Mouse (Mus musculus): ENCODE results near the gene Rhbdf2.

Gene Rhbdf2

DNA sequence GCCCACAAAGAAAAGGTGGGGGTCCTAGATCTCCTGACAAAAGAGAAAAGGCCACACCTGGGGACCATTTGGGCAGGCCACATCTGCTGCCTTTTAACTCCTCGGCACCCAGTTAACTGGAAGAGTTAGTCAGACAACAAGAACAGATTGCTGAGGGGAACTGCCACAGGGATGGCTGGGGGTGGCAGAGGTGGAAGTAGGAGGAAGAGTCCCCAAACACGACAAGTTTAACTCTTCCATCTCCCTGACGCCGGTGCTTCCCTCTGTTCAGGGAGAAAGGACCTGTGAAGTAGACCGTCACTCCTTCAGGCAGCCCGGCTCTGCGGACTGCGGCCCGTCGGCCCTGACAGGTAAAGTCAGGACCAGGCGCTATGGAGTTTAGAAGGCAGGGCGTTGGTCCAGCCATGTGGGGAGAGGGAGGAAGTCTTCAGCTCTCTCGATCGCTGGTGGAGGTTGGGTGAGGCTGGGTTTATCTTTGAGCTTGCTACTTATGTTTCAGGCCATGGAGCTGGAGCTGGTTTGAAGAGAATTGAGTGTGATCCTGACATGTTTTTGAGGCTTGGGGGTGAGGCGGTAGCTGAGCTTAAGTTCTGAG is 32.3 kb upstream of the Rhbdf2 start:
- DNase-seq (ENCODE audit: low read depth) = no peak

DNA sequence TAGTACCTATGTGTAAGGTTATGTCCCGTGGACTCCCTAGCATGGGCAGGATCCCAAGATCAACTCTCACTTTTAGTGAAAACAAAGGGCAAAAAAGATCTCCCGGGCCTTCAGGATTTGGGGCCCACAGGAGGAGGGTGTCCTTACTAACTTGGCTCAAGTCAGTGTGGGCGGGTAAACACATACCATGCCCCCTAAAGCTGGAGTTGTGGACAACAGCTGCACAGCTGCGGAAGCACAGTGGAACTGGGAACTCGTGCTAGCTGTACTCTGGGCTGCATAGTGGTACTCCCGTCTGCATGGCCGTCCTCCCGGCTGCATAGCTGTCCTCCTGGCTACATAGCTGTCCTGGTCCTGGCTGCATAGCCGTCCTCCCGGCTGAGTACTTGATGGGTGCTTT is 31.4 kb upstream of the Rhbdf2 start:
- no peak for DNase-seq (ENCODE audit: low read depth)

DNA sequence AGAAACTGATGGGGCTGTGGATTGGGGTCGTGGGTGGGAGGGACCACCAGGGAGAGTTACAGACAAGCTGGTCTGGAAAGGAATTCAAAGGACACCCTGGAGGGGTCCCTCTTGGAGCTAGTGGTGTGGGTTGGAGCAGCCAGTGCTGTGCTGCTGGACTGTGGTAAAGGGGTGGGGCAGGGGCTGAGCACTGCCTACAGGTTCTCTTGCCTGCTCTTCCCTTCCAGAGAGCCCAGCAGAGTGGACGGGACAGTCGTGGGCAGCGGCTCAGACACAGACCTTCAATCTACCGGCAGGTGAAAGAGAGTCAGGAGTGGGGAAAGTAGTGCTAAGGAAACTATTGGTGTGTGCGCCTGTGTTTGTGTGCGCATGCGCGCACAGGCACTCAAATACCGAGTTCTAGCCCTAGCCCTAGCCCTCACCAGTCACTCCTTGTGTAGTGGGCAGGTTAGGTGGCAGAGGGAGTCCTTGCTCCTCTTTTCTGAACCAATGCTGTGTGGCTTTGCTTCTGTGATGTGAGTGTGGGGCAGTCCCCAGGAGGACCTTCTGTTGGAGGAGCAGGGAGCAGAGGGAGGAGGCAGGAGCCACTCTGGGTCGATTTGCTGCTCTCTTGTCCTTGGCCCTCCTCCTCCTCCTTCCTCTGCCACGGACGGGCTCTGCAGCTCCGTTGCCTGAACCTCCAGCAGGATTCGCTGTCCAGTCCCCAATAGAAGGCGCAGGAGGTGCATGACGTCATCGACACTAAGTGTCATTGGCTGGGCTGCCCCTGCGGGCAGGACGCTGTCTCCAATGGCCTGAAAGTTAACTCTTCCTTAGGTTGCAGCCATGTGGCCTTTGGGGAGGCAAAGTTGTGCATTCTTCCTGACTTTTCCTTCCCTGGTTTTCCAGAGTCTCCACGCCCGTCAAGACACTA is 30.7 kb upstream of the Rhbdf2 start:
- peak; percentile 92 for DNase-seq (ENCODE audit: low read depth)

DNA sequence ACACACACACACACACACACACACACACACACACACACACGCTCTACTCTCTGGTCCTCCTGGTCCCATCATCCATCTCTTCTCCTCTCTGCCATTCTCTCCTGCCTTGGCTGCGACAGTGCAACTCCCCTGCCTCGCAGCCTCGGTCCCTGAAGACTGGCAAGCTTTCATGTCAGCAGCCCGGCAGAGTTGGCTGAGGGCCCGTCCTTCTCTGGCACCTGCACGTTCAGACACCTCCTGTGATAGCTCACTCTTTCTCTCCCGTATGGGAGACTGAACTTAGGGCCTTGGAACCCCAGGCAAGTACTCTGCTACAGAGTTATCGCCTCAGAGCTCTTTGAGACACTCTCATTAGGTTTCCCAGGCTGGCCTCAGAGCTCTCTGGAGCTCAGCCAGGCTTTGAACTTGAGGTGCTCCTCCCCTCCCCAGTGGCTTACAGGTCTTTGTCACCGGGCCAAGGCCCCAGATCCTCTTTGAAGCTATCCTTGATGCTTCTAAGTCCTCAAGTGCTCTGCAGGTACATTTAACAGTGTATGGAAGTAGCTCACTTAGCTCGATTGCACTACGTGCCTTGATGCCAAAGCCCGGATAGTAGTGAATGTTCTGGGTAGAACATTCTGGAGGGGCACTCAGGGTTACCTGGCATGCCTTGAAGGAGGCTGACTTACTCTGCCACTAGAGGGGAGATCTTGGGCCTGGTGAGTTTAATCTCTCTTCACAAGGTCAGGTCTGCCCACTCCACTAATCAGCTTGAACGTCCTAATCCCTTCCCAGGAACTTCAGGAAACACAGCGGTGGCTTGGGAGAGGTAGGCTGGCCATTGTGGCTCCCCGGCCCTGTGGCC is 29.8 kb upstream of the Rhbdf2 start:
- no peak for DNase-seq (ENCODE audit: low read depth)

DNA sequence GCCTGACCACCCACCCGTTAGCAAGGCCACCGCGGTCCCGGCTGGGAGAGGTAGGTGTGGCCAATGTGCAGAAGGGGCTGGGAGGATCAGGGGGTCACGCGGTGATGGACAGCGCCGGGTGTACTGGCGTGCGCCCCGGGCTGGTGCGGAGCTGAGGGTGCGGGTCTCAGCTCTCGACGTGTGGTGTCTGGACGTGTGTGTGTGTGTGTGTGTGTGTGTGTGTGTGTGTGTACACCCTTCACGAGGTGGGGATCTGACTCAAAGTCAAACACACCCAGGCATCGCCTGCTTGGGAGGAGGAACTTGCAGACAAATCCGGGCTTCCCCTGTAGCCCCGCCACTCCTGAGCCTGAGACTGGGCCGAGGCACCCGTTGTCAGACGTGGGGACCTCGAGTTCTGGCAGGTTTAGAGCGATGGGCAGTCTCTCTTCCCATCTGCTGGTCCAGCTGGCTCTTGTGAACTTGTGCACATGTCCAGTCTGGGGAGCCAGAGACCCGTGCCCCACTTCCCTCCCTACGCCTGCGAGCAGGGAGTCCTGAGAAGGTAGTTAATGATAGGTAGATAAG is 27.5 kb upstream of the Rhbdf2 start, which contains the start of gene Cygb:
TSS of gene Cygb (minus strand) at position 59 of the 567 bp plus-strand sequence.
- DNase-seq (ENCODE audit: low read depth) = no peak

DNA sequence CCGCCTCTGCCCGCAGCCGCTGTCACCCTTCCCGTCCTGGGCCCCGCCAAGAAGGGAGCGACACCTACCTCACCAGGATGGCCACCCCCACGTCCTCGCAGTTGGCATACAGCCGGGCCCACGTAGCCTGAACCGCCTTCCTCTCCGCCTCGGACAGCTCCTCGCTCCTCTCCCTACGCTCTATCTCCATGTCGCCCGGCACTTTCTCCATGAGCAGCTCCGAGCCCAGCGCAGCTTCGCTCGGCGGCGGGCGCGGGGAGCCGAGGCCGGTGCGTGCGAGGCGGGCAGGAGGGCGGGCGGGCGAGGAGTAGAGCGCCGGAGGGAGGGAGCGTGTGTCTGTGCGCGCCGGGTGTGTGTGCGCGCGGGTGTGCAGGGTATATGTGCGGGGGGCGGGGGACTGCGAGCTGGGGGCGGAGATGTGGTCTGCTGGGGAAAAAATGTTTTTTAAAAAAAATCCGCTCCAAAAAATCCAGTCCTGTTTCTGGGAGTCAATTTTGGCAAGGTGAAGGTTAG is 26.9 kb upstream of the Rhbdf2 start:
- no peak for DNase-seq (ENCODE audit: low read depth)

DNA sequence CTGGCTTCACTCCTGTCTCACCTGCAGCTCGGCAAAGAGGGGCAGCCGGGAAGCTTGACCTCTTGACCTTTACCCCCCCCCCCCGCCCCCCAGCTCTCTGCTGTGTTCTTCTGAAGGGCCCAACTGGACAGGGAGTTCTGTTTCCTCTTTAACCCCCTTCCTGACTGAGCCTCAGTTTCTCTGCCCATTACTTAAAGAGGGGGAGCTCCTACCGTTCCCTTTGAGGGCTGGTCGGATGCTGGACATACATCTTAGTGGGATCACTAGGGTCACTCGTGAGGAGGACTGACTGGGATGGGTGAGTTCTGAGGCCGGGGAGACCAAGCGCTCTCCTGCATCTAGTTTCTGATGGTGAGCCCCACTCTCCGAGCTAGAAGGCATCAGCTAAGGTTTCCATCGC is 26.4 kb upstream of the Rhbdf2 start, which contains the start of gene Prcd:
TSS of gene Prcd (plus strand) at position 301 of the 400 bp plus-strand sequence.
- no peak for DNase-seq (ENCODE audit: low read depth)

DNA sequence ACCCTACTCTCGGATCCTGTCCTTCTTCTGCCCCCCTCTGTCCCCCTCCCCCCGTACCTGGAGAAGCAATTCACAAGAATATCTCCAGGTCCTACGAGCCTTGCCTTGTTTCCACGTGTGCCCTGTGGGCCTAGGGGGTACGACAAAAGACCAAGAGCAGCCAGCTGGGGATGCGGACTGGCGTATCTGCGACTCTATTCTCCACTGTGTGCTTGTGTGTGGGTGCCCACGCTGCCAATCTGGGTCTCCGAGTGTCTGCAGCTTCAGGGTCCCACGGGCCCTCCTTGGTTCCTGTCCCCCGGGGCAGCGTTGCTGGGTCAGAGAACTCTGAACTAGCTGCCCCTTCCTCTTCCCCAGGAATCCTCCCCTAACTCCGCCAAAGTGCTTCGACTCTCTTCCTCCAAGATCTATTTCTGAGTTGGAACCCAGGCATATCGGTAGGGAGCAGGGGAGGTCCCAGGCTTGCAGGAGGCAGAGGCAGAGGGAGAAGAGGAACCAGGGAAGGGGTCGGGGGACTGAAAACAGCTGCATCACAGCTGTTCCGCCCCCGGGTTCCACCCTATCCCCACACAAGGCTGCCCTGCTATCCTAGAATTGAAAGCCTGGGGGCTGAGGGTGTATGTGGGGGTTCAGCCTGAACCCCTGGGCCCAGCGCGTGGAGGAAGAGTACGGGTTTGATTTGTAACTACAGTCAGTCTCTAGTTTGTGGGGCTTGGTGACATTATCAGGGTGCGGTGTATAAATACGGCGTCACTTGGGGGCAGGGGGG is 25.7 kb upstream of the Rhbdf2 start:
- no peak for DNase-seq (ENCODE audit: low read depth)

DNA sequence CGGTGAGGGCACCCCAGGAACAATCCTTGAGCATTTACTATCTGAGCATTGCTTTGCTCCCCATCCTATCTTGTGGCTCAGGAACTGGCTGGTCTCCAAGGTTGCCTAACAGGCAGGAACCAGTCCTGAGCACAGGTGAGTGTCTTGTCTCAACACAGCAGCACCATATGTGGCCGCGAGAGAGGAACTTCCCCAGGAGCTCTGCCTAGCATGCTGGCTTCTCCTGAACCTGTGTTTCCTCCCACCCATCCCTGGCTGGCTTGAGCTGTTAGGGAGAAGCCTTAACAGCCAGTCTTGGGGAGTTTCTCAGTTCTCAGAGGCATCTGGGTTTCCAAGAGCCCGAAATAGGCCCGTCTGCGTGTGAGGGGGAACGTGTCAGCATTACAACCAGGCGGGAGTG is 24.5 kb upstream of the Rhbdf2 start:
- DNase-seq (ENCODE audit: low read depth) = no peak

DNA sequence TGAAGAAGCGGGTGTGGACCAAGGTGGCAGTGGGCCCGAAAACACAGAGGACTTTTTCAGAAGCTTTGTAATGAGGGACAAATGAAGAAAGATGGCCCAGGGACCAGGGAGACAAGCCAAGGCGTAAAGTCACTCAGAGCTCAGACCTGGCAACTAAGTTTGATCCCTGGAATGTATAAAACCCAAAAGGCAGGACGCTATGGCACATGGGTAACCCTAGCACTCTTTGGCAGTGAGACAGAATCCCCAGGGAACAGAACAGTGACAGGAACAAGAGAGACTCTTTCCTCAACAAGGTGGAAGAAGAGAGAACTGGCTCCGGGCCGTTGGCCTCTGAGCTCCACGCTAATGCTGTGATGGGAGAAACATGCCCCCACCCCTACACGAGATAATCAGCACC is 24.0 kb upstream of the Rhbdf2 start:
- no peak for DNase-seq (ENCODE audit: low read depth)

DNA sequence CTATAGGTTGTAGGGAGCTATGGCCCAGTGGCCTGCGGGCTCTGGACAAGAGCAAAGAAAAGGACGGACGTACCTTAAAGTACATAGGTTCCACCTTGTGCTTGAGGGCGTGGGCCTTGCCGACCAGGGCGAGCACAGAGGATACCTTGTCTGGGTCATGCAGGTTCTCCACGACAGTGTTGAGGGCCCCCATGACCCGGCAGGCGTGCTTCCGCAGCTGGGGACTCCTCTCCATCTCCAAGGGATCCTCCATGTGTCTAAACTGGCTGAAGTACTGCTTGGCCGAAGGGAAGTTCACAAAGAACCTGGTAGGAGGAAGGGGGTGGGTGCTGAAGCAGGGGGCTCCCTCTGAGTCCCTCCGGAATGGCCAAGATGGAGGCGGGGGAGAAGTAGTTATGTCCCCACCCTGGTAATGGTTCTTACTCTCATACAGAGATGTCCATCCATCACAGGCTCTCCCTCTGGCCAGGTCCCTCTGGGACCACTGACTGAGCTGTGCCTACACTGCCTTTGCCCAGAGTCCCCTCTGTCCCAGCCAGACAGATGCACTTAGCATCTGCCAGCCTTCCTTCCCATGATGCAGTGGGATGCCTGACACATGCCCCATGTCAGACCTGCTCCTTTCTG is 23.0 kb upstream of the Rhbdf2 start:
- no peak for DNase-seq (ENCODE audit: low read depth)

DNA sequence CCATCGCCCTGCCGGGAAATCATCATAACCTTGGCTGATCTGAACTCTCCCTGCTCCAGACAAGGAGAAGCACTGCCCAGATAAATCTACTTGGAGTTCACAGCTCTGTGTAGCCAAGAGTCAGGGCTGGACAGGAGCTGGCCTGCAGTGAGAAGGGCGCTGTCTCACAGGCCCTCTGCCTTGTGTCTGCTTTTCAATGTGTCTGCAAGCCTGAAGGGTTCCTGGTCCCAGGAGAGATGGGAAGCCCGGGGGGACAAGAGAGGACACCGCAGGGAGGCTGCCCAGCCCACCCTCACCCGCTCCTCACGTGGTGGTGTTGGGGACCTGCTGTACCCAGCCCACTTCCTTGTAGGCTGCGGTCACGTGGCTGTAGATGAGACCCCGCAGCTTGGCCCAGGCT is 22.2 kb upstream of the Rhbdf2 start:
- no peak for DNase-seq (ENCODE audit: low read depth)

DNA sequence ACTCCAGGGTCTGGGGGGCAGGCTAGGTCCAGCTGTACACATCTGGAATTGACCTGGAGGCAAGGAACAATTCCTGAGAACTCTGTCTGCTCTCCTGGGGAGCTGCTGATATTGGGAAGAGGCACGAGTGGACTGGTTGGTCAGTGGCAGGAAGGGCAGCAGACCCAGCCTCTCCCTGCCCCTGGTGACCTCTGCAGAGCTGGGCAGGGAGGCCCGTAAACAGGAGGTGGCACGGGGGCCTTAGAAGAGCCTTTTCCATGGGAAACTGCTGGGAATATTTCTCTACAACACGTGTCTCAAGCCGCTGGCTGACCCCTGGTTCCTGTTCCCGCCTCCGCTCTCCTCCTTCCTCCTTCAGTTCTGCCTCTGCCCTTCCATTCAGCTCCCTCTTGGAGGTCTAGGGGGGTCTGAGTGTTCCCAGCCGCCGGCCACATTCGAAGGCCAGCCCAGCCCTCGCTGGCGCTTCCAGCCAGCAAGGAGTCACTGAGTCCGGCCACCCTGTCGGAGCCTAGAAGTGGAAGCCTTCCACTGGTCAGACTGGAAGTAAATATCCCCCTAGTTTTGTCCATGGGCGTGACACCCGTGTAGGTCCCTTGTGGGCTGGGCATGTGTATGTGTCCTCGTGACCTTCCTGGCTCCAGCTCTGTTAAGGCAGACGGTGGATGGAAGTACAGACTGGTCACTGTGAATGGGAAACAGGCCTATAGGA is 21.5 kb upstream of the Rhbdf2 start:
- no peak for DNase-seq (ENCODE audit: low read depth)

DNA sequence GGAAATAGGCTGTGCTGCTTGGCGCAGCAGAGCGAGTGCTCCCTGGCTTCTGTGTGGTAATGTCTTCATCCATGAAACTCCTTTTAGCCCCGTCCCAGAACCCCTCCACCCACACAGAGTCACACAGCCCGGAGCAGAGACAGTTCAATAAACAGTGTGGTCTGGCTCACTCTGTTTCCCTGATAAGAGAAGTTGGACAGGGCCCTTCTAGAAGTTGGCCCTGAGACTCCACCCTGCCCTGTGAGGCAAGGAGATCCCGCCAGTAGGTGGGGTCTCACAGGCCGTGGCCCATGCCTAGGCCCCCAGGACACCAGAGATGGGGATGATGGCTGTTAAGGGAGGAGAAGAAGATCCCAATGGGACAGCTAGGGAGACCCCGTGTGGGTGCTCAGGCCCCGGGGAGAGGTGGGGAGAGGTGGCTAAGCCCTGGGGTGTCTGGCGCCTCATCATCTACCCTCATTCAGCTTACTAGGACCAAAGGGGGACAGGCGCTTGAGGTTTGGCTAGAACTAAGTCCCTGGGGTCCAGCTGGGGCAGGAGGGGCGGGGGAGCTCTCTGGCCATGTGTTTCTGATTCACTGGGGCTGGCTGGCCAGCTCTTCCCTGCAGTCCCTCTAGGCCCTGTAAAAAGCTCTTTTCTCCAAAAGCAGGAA is 20.6 kb upstream of the Rhbdf2 start:
- no peak for DNase-seq (ENCODE audit: low read depth)

DNA sequence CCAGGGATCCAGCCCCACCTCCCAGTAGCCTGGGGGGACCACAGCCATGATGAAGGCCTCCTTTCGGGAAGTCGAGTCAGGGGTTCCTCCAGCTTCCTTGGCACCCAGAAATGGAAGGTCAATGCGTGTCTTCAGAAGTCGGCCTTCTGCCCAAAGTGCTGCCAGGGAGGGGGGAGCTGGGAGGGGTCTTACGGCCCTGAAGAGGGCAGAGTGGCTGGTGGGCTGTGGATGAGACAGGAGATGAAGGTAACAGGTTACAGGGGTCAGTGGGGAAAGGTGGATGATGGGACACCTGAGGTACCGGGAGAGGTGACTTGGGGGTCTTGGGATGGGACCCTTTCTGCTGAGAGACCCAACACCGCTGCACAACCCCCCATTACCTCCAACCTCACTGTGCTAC is 20.0 kb upstream of the Rhbdf2 start:
- no peak for DNase-seq (ENCODE audit: low read depth)

DNA sequence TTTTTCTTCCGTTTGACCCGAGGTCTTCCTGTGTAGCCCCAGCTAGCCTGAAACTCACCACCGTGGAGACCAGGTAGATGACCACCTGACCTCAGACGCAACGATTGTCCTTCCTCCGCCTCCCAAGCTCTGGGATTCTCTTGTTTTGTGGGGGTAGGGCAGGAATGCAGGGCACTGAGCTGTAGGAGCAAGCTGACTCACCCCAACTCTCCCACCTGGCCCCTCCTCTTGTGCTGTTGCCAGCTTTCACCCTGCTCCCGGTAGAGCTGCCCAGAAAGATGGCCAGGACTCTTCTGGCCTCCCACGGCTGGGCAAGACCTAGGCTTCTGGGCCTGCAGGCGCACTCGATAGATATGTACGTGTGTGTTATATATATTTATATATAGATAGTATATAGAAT is 19.3 kb upstream of the Rhbdf2 start:
- DNase-seq (ENCODE audit: low read depth) = no peak

DNA sequence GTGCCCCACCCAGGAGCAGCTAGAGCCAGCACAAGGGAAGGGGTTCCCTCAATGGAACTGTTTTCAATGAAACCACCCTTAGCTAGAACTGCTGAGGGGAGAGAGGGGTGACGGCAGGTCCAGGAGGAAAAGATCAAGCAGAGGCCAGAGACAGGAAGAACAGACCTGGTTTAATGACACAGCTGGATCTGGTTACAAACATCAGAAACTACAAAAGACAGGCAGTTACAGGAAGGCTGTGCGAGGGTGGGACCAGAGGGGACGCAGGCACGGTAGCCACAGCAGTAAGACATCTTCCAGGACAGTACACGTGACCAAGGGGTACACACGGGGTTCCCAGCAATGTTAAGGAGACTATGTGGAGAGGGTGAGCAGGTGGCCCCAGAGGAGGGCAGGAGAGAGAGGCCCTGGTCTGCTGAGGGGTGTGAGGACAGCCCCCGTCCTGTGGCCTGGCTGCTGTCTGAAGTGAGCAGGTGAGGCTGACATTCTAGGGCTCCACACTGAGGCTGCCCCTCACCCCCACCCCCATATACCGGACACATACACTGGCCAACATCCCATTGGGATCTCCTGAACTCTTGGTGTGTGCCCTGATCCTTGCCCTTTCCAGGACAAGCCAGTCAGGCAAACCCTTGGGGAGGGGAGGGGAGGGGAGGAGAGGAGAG is 18.8 kb upstream of the Rhbdf2 start:
- no peak for DNase-seq (ENCODE audit: low read depth)

DNA sequence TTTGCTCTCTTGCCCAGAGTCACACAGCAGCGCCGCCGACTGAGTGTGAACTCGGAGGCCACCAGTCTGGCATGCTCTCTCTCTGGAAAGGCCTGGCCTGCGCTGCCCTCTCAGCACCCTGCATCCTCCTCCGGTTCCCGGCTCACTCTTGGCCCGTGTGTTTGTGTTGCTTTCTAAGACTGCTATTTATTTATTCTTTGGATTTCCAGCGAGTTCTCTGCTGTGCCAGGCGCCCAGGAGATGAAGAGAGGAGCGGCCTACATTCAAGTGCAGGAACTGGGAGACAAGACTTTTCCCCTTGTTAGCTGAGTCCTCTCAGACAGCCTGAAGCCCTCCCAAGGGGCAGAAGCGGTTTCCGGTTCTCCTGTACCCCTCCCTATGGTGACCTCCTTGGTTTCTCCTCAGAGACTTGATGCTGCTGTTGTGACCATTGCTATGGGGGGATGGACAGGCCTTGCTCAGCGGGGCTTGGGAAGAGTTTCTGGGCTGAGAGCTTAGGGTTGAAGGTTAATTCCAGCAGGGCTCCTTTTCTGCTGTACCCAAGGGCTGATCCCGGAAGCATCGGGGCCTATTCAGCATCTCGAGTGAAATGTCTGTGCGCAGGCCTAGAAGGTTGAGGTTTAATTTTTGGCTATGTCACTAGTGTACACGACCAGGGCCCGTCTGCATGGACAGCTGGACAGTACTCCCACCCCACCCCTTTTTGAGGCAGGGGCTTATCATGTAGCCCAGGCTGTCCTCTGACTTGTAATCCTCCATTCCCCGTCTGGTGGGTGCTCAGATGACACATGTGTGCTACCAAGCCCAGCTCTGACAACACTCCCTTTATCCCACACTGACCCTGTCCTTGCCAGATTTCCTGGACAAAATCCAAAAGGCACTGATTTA is 17.6 kb upstream of the Rhbdf2 start:
- no peak for DNase-seq (ENCODE audit: low read depth)

Data from c-Kit-positive CD71-positive TER-119-negative erythroid progenitor cells, embryonic 14.5 days (primary cell).